Mouse (Mus musculus) lung, embryonic 14.5 days (tissue): ENCODE data around the gene Map1a. TPM values are rescaled to one million over a fixed set of nuclear protein-coding genes. Genes with fewer than 3 reads are reported as not detected.

Experiments used
- ATAC-seq: fragments of 200-750 bp; cut with Nextera tagmentation; 2 replicates; pipeline ENCODE4 v1.8.0; 2017; ENCODE audit warnings: mild to moderate bottlenecking, moderate TSS enrichment, moderate library complexity; ENCODE audit not compliant: insufficient read depth
- DNase-seq: peaks from one replicate; pipeline ENCODE4 v3.0.0-alpha.2; 2015
- H3K27ac ChIP-seq: fragments of 300-500 bp; sonication (generic); 2 replicates; pipeline ENCODE4 v1.5.1; 2014; ENCODE audit warnings: low read depth, mild to moderate bottlenecking, moderate library complexity
- H3K27me3 ChIP-seq: fragments of 300-500 bp; sonication (generic); 2 replicates; pipeline ENCODE4 v1.6.1; 2014; ENCODE audit warnings: low read length, control low read depth; ENCODE audit not compliant: insufficient read depth
- H3K36me3 ChIP-seq: fragments of 300-500 bp; sonication (generic); 2 replicates; pipeline ENCODE4 v1.6.1; 2014; ENCODE audit warnings: control low read depth; ENCODE audit not compliant: insufficient read depth
- H3K4me1 ChIP-seq: fragments of 300-500 bp; sonication (generic); 2 replicates; pipeline ENCODE4 v1.6.1; 2014; ENCODE audit warnings: antibody characterized with exemption, control low read depth; ENCODE audit not compliant: insufficient read depth
- H3K4me2 ChIP-seq: fragments of 300-500 bp; sonication (generic); 2 replicates; pipeline ENCODE4 v1.6.1; 2014; ENCODE audit warnings: mild to moderate bottlenecking
- H3K4me3 ChIP-seq: fragments of 300-500 bp; sonication (generic); 2 replicates; pipeline ENCODE4 v1.5.1; 2014; ENCODE audit warnings: low read depth, low read length
- H3K9ac ChIP-seq: fragments of 300-500 bp; sonication (generic); 2 replicates; pipeline ENCODE4 v1.6.1; 2014
- H3K9me3 ChIP-seq: fragments of 300-500 bp; sonication (generic); 2 replicates; pipeline ENCODE4 v1.6.1; 2016; ENCODE audit warnings: low read depth, low read length, control low read depth
- CTCF ChIP-seq: IDR thresholded peaks from 2 replicates; pipeline ENCODE4 v1.5.1; 2016; ENCODE audit warnings: antibody characterized with exemption, low read depth
- WGBS: fragments of 180-500 bp; shearing (Covaris S2); extraction: QIAGEN DNeasy Blood & Tissue Kit; methylation state at CpG from one replicate; pipeline ENCODE4 v1.1.7; 2014; 5-methylcytosine and 5-hydroxymethylcytosine counted together
- polyA plus RNA-seq: library from polyadenylated mRNA; unstranded; fragments of >200 nt; fragmentation: Nextera tagmentation; extraction: Ambion mirVana; gene quantifications from 2 replicates; pipeline ENCODE4 v1.2.1, GENCODE M21; 2014

Gene Map1a
- polyA plus RNA-seq, 1 experiment from 2014 or later = 5.5 TPM

DNA sequence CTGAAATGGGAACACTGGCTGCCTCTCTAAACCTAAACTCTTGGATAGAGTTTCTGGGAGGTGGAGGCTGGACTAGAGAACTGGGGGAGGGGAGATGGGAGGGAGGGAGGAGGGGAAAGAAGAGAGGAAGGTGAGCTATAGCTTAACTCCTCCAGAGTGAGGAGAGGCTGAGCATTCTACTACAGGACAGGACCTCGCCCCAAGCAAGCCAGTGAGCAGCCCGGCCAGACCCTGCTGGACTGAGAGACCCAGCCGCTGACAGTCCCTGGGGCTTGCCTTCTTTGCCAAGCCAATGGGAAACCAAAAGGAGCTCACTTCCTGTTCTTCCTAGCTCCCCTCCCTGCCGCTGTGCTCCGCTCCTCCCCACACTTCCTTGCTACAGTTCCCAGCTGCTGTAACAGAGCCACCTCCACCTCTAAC lies 19.6 kb downstream of the Map1a start:
- H3K4me2 ChIP-seq = peak overlapping the region; percentile 36
- no peaks in the 10 kb centered on the region for H3K27me3 ChIP-seq
- 0 out of 2 replicates have a peak, but pooled peaks cover 3% of the 10 kb centered on the region for H3K4me1 ChIP-seq
- H3K27ac ChIP-seq = 0 out of 2 replicates have a peak overlapping the region, but pooled peaks have one; percentile 30
- peak; percentile 58 for DNase-seq
- WGBS = 15% methylated on average over 5 of the region's 5 CpGs
- ATAC-seq = peak; percentile 45; the same call in 1 of the 2 replicates
- no peaks in the 10 kb centered on the region for H3K36me3 ChIP-seq
- no peak overlapping the region for H3K9ac ChIP-seq
- no peak for TF ChIP-seq CTCF
- no peak overlapping the region for H3K4me3 ChIP-seq
- H3K9me3 ChIP-seq = no peaks in the 10 kb centered on the region

DNA sequence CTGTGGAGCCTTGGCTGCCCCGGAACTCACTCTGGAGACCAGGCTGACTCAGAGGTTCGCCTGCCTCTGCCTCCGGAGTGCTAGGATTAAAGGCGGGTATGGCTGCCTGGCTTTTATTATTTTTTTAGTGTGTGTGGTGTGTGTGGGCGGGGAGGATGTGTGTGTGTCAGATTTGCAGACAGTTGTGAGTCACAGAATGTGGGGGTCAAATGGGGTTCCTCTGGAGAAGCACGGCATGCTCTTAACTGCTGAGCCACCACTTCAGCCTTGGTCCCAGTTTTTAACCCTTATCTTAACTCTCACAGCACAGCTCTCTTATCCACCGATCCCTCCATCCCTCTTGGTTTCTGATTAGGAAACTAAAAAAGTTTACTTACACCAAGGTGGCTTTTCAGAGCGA lies 26.9 kb downstream of the Map1a start:
- 61% methylated on average over 8 of the region's 8 CpGs for WGBS
- H3K9ac ChIP-seq = no peak overlapping the region
- DNase-seq (no peak), ATAC-seq (no peak)
- no peaks in the 10 kb centered on the region for H3K36me3 ChIP-seq
- H3K27me3 ChIP-seq = no peaks in the 10 kb centered on the region
- H3K4me1 ChIP-seq = no peaks in the 10 kb centered on the region
- H3K27ac ChIP-seq = no peak overlapping the region
- no peak overlapping the region for H3K4me3 ChIP-seq
- TF ChIP-seq CTCF = no peak
- no peak overlapping the region for H3K4me2 ChIP-seq
- H3K9me3 ChIP-seq = no peaks in the 10 kb centered on the region

- Histone ChIP-seq H3K27ac (no peak overlapping the region), H3K36me3 (no peaks in the 10 kb centered on the region), H3K9ac (no peak overlapping the region), H3K4me1 (no peaks in the 10 kb centered on the region), H3K4me2 (no peak overlapping the region), H3K9me3 (no peaks in the 10 kb centered on the region), H3K4me3 (no peak overlapping the region), H3K27me3 (no peaks in the 10 kb centered on the region)
- TF ChIP-seq CTCF = no peak
- 86% methylated on average over 10 of the region's 10 CpGs for WGBS
- DNase-seq (no peak), ATAC-seq (no peak)
Measured at GRCm38 (mm10) chr2:121323041-121323440, 33.6 kb downstream of the Map1a start.

- ATAC-seq (no peak), DNase-seq (no peak)
- Histone ChIP-seq H3K27me3 (no peaks in the 10 kb centered on the region), H3K4me3 (no peak overlapping the region), H3K9ac (no peak overlapping the region; the same call in 1 of the 2 replicates), H3K9me3 (no peaks in the 10 kb centered on the region), H3K4me1 (no peaks in the 10 kb centered on the region), H3K36me3 (no peaks in the 10 kb centered on the region), H3K4me2 (no peak overlapping the region), H3K27ac (no peak overlapping the region)
- TF ChIP-seq CTCF = no peak
- 78% methylated on average over 10 of the region's 10 CpGs for WGBS
Measured at GRCm38 (mm10) chr2:121323693-121324470, 34.5 kb downstream of the Map1a start.

DNA sequence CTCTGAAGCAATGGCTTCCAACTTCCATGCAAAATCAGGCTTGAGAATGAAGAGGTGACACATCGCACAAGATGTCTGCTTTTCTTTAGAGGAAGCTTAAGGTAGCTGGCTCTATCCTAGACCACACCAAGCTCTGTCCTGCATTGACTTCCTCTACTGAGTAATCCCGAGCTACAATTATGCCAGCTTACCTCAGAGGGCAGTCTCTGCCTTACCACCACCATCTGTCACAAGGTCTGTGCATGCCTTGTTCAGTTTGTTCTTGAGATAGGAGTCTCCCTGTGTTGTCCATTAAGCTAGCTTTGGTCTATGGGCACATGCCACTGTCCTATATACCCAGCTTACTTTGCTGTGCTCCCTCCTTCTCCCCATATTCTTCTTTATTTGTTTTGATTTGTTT lies 40.1 kb downstream of the Map1a start:
- 91% methylated on average over 2 of the region's 2 CpGs for WGBS
- TF ChIP-seq CTCF = no peak

DNA sequence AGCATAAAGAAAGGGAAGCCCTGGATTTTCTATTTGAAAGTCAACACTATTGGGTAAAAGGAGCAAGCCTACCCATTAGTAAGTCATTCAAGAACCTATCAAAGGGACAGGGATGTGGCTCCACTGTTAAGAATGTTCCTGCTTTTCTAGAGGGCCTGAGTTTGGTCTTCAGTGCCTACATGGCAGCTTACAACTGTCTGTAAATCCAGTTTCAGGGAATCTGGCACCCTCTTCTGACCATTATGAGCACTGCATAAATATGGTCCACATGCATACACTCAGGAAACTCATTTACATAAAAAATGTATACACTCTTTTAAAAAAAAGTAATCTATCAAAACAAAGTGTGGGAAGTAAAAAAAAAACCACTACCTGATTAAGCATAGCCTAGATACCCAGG lies 49.7 kb downstream of the Map1a start:
- H3K4me2 ChIP-seq = no peak overlapping the region
- H3K27me3 ChIP-seq = no peaks in the 10 kb centered on the region
- no peak overlapping the region for H3K9ac ChIP-seq
- no peak overlapping the region for H3K4me3 ChIP-seq
- H3K27ac ChIP-seq = no peak overlapping the region
- DNase-seq (peak; percentile 7), ATAC-seq (no peak)
- H3K36me3 ChIP-seq = no peaks in the 10 kb centered on the region
- H3K4me1 ChIP-seq = no peaks in the 10 kb centered on the region
- peak; percentile 39; the same call in 1 of the 2 replicates for TF ChIP-seq CTCF
- no peaks in the 10 kb centered on the region for H3K9me3 ChIP-seq

More for the DNA sequence above, 40.1 kb downstream of the Map1a start:
- DNase-seq = no peak
- Histone ChIP-seq H3K27ac (no peak overlapping the region), H3K9ac (no peak overlapping the region), H3K4me3 (no peak overlapping the region), H3K4me2 (no peak overlapping the region), H3K9me3 (no peaks in the 10 kb centered on the region), H3K4me1 (no peaks in the 10 kb centered on the region), H3K36me3 (no peaks in the 10 kb centered on the region), H3K27me3 (no peaks in the 10 kb centered on the region)
- no peak for ATAC-seq

DNA sequence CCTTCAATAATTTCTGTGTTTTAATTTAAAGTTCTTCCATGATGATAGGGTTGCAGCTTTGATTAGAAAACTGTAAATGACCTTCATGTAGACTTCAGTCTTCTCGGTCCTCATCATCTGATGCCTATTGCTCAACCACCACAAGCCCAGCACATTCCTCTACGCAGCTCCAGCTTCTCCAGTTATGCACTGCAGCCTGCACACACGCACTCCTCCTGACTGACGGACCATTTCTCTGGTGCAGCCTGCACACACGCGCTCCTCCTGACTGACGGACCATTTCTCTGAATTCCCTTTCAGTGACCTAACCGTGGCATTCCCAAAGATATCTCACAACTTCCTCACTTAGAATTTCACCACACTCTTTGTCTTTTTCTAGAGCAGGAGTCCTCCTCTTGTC lies 63.8 kb downstream of the Map1a start:
- no peak overlapping the region for H3K4me2 ChIP-seq
- H3K9ac ChIP-seq = no peak overlapping the region
- no peak for TF ChIP-seq CTCF
- H3K9me3 ChIP-seq = no peaks in the 10 kb centered on the region
- ATAC-seq = no peak
- no peak overlapping the region for H3K4me3 ChIP-seq
- no peak for DNase-seq
- H3K4me1 ChIP-seq = no peaks in the 10 kb centered on the region
- H3K36me3 ChIP-seq = 0 out of 2 replicates have a peak, but pooled peaks cover 4% of the 10 kb centered on the region
- 53% methylated on average over 8 of the region's 8 CpGs for WGBS
- H3K27ac ChIP-seq = no peak overlapping the region
- H3K27me3 ChIP-seq = peaks cover 4% of the 10 kb centered on the region; the same call in 1 of the 2 replicates
